Mouse (Mus musculus) hindbrain, embryonic 12.5 days (tissue): Measurements from ENCODE around the gene Insyn1. TPM values are rescaled to one million over a fixed set of nuclear protein-coding genes. Genes with fewer than 3 reads are reported as not detected.

Experiments used
- ATAC-seq: fragments of 200-750 bp; cut with Nextera tagmentation; 2 replicates; pipeline ENCODE4 v1.8.0; 2017; ENCODE audit warnings: moderate TSS enrichment; ENCODE audit not compliant: low FRiP score
- H3K27ac ChIP-seq: fragments of 300-500 bp; sonication (generic); 2 replicates; pipeline ENCODE4 v1.5.1; 2016; ENCODE audit warnings: mild to moderate bottlenecking
- H3K27me3 ChIP-seq: fragments of 300-500 bp; sonication (generic); 2 replicates; pipeline ENCODE4 v1.6.1; 2016; ENCODE audit warnings: mild to moderate bottlenecking
- H3K36me3 ChIP-seq: fragments of 300-500 bp; sonication (generic); 2 replicates; pipeline ENCODE4 v1.6.1; 2016; ENCODE audit warnings: mild to moderate bottlenecking
- H3K4me1 ChIP-seq: fragments of 300-500 bp; sonication (generic); 2 replicates; pipeline ENCODE4 v1.6.1; 2016
- H3K4me2 ChIP-seq: fragments of 300-500 bp; sonication (generic); replicated peaks from 2 replicates; pipeline ENCODE4 v1.6.1; 2016; ENCODE audit warnings: mild to moderate bottlenecking
- H3K4me3 ChIP-seq: fragments of 300-500 bp; sonication (generic); 2 replicates; pipeline ENCODE4 v1.5.1; 2016; ENCODE audit warnings: mild to moderate bottlenecking
- H3K9ac ChIP-seq: fragments of 300-500 bp; sonication (generic); 2 replicates; pipeline ENCODE4 v1.6.1; 2016; ENCODE audit warnings: mild to moderate bottlenecking, moderate library complexity
- H3K9me3 ChIP-seq: fragments of 300-500 bp; sonication (generic); replicated peaks from 2 replicates; pipeline ENCODE4 v1.6.1; 2016; ENCODE audit warnings: mild to moderate bottlenecking
- WGBS: fragments of 180-500 bp; shearing (Covaris S2); methylation state at CpG from one replicate; pipeline ENCODE4 v1.1.7; 2016; 5-methylcytosine and 5-hydroxymethylcytosine counted together
- polyA plus RNA-seq: library from polyadenylated mRNA; unstranded; fragments of >200 nt; fragmentation: Nextera tagmentation; extraction: Ambion mirVana; gene quantifications from 2 replicates; pipeline ENCODE4 v1.2.1, GENCODE M21; 2016

Insyn1 gene
- polyA plus RNA-seq, 1 experiment from 2014 or later = 5.2 TPM

DNA sequence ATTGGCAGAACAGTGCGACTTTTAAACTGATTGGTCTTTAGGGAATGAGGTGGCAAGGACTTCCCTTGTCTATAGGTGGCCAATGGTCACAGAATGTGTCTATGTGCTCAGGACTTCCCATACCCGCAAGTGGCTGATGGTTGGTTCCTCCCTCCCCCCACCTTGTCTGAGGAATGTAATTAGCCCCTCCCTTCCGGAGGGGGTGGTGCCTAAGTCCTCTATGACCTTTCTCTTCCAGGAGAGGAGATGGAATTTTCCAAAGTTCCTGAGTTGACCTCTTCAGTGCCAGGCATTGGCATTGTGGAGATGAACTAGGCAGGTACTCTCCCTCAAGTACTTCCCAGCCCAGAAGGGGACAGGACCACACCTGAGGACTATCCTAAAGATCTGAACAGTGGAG lies 33.5 kb upstream of the Insyn1 start:
- Histone ChIP-seq H3K27ac (no peak overlapping the region), H3K27me3 (peaks cover 4% of the 10 kb centered on the region; the same call in 1 of the 2 replicates), H3K4me3 (no peak overlapping the region), H3K4me1 (peaks cover 32% of the 10 kb centered on the region), H3K4me2 (no peak overlapping the region), H3K36me3 (no peaks in the 10 kb centered on the region), H3K9ac (no peak overlapping the region), H3K9me3 (no peaks in the 10 kb centered on the region)
- whole genome bisulfite sequencing = 46% methylated on average over 3 of the region's 3 CpGs
- ATAC-seq = no peak

DNA sequence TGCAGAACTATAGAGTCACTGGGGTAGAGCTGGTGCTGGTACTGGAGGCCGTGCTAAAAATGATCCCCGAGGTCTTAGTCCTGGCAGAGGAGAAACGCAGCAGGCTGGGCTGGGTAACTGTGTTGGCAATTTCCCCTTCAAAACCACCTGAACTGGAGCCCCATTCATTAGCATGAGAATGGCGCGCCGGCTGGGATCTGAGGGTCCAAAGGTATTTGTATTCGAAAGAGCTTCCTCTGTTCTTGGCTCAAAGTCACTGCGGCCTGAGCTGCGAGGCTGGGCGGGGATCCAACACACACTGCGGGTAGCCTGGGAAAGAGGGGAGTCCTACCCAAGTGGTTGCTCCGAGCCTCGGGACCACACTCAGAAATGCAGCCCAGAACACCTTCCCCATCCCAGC lies 32.6 kb upstream of the Insyn1 start:
- H3K27me3 ChIP-seq = peaks cover 4% of the 10 kb centered on the region; the same call in 1 of the 2 replicates
- ATAC-seq = peak; percentile 35; the same call in 1 of the 2 replicates
- H3K36me3 ChIP-seq = no peaks in the 10 kb centered on the region
- 6% methylated on average over 13 of the region's 13 CpGs for WGBS
- H3K9ac ChIP-seq = no peak overlapping the region
- 0 out of 2 replicates have a peak overlapping the region, but pooled peaks have one; percentile 23 for H3K27ac ChIP-seq
- H3K4me2 ChIP-seq = no peak overlapping the region
- H3K4me1 ChIP-seq = peaks cover 31% of the 10 kb centered on the region
- no peaks in the 10 kb centered on the region for H3K9me3 ChIP-seq
- no peak overlapping the region for H3K4me3 ChIP-seq

DNA sequence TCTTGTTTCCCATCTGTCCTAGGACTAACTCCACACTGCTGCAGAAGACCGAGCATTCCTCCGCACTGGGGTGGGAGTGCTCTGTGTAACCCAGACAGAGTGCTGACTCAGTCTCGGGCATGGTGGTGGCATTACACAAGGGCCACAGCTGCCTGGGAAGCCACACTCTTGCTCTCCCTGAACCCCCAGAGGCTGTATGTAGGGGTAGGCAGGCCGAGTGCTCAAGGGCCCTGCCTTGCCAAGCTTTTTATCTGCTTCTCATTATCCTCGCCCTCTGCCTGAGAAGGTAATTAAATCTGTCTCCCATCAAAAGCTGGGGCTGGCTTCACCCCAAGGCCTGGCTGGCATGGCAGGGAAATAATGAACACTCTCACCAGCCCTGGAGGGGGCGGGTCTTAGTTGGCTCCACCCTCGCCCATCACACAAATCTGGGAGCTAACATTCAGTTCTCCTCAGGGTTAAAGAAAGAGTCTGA lies 30.9 kb upstream of the Insyn1 start:
- Histone ChIP-seq H3K27ac (peak overlapping the region; percentile 64), H3K4me1 (peaks cover 31% of the 10 kb centered on the region), H3K27me3 (peaks cover 4% of the 10 kb centered on the region; the same call in 1 of the 2 replicates), H3K4me2 (no peak overlapping the region), H3K36me3 (no peaks in the 10 kb centered on the region), H3K9me3 (no peaks in the 10 kb centered on the region), H3K9ac (no peak overlapping the region), H3K4me3 (no peak overlapping the region)
- 55% methylated on average over 7 of the region's 7 CpGs for WGBS
- ATAC-seq = peak; percentile 80

DNA sequence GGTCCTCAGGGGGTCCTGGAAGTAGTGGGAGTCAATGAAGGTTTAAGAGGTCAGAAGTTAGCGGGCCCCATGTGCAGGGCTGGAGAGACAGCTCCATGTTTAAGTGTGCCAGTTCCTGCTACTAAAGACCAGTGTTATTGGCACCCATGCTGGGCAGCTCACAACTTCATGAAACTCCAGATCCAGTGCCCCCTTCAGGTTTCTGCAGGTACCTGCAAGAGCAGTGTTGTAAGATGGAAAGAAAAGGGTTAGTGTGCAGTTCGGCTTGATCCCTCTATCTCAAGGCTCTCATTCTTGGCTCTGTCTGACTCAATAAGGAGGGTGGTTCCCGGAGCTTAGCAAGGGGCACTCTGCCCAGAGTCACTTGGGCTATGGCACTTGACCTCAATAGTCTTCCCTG lies 30.1 kb upstream of the Insyn1 start:
- no peak overlapping the region for H3K4me3 ChIP-seq
- ATAC-seq = no peak
- H3K27ac ChIP-seq = no peak overlapping the region
- no peak overlapping the region for H3K9ac ChIP-seq
- 82% methylated on average over 3 of the region's 3 CpGs for WGBS
- H3K9me3 ChIP-seq = no peaks in the 10 kb centered on the region
- H3K27me3 ChIP-seq = peaks cover 4% of the 10 kb centered on the region; the same call in 1 of the 2 replicates
- no peaks in the 10 kb centered on the region for H3K36me3 ChIP-seq
- peaks cover 31% of the 10 kb centered on the region for H3K4me1 ChIP-seq
- no peak overlapping the region for H3K4me2 ChIP-seq

DNA sequence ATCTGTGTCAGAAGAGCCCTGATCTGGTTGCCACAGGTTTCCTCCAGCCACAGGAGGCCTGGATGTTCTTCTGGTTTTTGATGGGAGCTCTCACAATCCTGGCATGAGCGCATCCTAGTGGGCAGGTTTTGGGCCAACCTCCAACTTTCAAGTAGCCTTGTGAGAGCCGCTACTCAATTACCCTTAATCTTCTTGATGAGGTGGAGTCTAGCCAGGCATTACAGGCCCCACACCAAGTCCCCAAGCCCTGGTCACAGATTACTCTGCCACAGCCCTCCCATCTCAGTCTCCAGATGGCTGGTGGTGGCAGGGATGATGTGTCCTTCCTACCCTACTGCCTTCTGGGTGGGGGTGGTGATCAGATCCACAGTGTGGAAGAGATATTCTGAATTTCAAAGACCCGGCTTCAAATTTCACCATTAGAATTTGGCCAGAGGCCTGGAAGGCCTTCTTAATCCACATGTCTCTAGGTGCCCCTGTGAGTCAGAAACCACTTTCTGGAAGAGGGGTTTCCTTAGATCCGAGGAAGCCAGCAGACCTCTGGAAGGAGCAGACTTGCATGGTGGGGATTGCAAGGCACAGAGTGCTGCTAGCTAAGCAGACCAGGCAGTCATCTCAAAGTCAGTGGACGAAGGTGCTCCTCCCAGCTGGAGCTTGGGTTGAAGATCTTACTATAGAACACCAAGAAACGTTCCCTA lies 29.4 kb upstream of the Insyn1 start:
- H3K27ac ChIP-seq = no peak overlapping the region
- peaks cover 31% of the 10 kb centered on the region for H3K4me1 ChIP-seq
- ATAC-seq = no peak
- no peaks in the 10 kb centered on the region for H3K36me3 ChIP-seq
- WGBS = 81% methylated on average over 6 of the region's 6 CpGs
- H3K4me3 ChIP-seq = no peak overlapping the region
- no peaks in the 10 kb centered on the region for H3K9me3 ChIP-seq
- H3K27me3 ChIP-seq = peaks cover 4% of the 10 kb centered on the region; the same call in 1 of the 2 replicates
- no peak overlapping the region for H3K9ac ChIP-seq
- no peak overlapping the region for H3K4me2 ChIP-seq

DNA sequence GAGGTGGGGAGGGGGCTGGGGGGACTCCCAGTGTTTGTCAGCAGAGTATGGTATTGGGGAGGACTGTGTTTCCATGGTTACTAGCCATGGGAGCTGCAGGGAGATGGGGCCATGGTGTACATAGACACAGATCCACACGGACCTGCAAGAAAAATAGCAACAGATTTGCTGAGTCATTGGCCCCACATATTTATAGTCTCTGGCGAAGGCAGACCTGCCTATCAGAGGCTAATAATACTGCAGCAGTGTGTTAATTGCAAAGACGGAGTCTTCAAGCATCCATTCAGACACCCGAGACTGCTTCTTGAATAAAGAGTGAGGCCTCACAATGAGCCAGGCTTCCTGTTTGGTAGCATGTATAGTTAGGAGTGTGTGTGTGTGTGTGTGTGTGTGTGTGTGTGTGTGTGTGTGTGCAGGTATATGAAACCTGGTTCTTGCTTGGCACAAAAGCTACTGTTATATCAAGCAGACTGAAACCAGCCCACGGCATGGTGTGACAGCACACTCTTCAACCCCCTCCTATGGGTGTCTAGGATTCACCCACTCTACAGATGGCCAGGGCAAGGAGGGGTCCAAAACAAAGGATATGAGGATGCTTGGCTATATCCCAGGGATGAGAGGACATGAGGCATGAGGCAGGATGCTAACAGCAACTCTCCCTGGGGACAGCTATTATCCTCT lies 20.9 kb upstream of the Insyn1 start:
- Histone ChIP-seq H3K27ac (no peak overlapping the region), H3K27me3 (no peaks in the 10 kb centered on the region), H3K9me3 (no peaks in the 10 kb centered on the region), H3K36me3 (no peaks in the 10 kb centered on the region), H3K4me1 (no peaks in the 10 kb centered on the region; the same call in 1 of the 2 replicates), H3K4me2 (no peak overlapping the region), H3K4me3 (no peak overlapping the region), H3K9ac (no peak overlapping the region)
- 64% methylated on average over 5 of the region's 5 CpGs for WGBS
- ATAC-seq = no peak

DNA sequence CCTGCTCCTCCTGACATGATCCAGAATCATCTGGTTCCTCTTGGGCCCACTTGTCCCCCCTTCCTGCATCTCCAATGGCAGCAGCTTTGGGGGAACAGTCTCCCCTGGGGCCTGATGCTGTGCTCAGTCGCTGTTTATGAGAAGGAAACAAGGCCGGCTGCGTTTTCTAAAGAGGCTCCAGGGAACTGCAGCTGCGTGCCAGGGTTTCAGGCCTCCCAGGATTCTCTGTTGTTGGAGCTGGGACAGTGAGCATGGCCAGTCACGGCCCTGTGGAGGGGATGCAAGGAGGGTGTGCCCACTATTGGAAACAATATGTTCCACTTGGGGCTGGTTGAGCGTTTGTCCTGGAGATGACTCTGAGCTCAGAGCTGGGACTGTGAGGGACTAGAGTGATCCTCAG lies 17.9 kb upstream of the Insyn1 start:
- H3K9me3 ChIP-seq = no peaks in the 10 kb centered on the region
- WGBS = 40% methylated on average over 6 of the region's 6 CpGs
- no peak overlapping the region for H3K27ac ChIP-seq
- H3K4me1 ChIP-seq = peaks cover 5% of the 10 kb centered on the region; the same call in 1 of the 2 replicates
- no peak overlapping the region for H3K4me3 ChIP-seq
- H3K4me2 ChIP-seq = no peak overlapping the region
- no peaks in the 10 kb centered on the region for H3K36me3 ChIP-seq
- no peak for ATAC-seq
- no peak overlapping the region for H3K9ac ChIP-seq
- no peaks in the 10 kb centered on the region for H3K27me3 ChIP-seq

DNA sequence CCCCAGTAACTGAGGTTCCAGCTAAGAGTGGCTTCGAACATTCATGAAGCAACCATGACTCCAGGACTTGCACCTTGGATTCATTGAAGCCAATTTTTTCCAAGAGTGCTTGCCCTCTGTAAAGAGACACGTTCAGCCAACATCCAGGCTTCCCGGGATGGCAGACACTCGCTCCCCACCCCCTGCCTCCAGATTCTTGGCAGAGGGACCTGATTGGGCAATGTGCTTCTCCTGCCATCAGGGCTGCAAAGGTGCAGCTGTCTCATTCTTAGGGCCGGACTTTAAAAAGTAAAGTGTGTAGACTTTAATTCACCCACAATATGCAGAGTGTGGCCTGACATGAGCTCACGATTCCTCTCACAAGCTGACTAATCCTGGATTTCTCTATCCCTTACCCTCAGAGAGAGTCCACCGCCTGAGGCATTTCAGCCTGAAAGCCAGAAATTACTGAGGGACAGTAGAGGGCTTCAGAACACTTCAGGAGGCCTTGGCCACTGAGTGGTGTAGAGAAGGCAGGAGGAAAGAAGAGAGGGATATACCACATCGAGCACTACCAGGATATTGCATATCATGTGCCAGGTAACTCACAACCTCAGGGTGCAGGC lies 15.1 kb upstream of the Insyn1 start:
- no peaks in the 10 kb centered on the region for H3K27me3 ChIP-seq
- WGBS = 78% methylated on average over 8 of the region's 8 CpGs
- no peak for ATAC-seq

DNA sequence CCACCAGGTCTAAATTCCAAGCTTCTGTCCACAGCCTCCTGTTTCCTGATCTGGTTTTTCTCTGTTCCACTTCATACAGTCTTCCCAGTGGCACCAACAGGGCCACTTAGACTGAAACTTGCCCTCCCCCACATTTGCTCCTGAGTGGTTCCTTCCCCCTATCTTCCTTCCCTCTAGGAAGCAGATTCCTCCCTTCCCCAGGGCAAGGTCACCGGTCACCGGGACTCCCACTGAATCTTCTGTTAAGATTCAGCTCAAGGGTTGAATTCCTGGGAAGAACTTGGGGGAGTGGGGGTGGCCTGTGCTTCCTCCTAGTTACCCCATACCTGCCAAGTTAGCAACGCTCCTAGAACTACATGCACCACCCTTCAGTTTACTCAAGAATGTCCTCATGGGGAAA lies 1.3 kb upstream of the Insyn1 start:
- Histone ChIP-seq H3K27me3 (peaks cover 50% of the 10 kb centered on the region), H3K4me2 (no peak overlapping the region), H3K9me3 (no peaks in the 10 kb centered on the region), H3K4me1 (peaks cover 17% of the 10 kb centered on the region), H3K27ac (no peak overlapping the region), H3K4me3 (no peak overlapping the region), H3K9ac (no peak overlapping the region), H3K36me3 (0 out of 2 replicates have a peak, but pooled peaks cover 2% of the 10 kb centered on the region)
- 29% methylated on average over 3 of the region's 3 CpGs for WGBS
- ATAC-seq = no peak

More for the DNA sequence above, 15.1 kb upstream of the Insyn1 start:
- H3K27ac ChIP-seq = no peak overlapping the region
- H3K9ac ChIP-seq = no peak overlapping the region
- H3K4me1 ChIP-seq = 0 out of 2 replicates have a peak, but pooled peaks cover 5% of the 10 kb centered on the region
- no peak overlapping the region for H3K4me2 ChIP-seq
- H3K4me3 ChIP-seq = no peak overlapping the region
- no peaks in the 10 kb centered on the region for H3K36me3 ChIP-seq
- H3K9me3 ChIP-seq = no peaks in the 10 kb centered on the region

DNA sequence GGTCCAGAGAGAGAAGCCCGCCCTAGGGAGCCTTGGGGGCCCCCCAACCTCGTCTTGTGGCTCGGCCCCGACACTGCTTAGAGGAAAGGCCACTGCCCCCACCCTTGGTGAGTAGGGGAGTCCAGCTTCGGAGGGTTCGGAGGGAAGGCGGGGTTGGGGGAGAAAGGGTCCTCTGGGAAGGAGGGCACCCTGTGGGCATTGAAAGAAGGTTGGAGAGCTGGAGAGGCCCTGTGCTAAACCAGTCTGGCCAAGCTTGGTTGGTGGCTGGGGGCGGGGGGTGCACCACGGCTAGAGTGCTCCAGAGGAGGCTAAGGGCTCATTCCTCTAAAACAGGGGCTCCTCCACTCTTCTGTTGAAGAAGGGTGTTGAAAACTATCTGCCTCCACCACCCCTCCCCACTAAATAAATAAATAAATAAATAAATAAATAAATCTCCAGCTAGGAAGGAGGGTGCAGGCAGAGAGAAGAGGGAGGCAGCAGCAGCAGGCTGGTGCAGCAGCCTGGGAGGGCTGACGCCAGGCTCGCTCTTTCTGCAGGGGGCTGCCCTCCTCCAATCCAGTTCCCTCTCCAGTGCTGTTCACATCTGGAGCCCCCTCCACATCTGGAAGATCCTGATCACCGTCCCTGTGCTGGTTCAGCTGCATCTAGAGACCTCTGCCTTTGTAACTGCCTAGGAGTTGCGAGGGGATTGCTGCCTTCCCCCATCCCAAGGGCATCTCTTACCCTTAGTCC lies 896 bp downstream of the Insyn1 start:
- Histone ChIP-seq H3K27me3 (peaks cover 49% of the 10 kb centered on the region), H3K9ac (peak overlapping the region; percentile 89), H3K4me1 (peaks cover 19% of the 10 kb centered on the region), H3K36me3 (0 out of 2 replicates have a peak, but pooled peaks cover 2% of the 10 kb centered on the region), H3K9me3 (no peaks in the 10 kb centered on the region), H3K27ac (no peak overlapping the region), H3K4me2 (peak overlapping the region; percentile 90), H3K4me3 (peak overlapping the region; percentile 65)
- 4% methylated on average over 13 of the region's 13 CpGs for WGBS
- ATAC-seq = peak; percentile 38

DNA sequence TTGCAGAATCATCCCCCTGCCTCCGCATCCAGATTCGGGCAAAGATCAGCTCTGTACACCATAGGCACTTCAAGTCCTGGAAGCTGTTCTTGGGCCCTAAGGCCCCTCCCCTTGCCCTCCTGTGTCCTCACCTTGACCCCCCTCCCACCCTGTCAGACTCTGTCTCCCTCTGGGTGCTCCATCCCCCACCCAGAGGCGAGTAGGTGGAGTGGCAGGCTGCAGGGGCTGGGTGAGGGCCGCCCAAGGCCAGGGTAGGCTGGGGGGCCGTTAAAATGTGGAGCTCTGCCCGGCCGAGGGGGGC lies 1.4 kb downstream of the Insyn1 start:
- peak overlapping the region; percentile 65 for H3K4me3 ChIP-seq
- H3K27me3 ChIP-seq = peaks cover 45% of the 10 kb centered on the region
- WGBS = 12% methylated on average over 7 of the region's 7 CpGs
- H3K27ac ChIP-seq = no peak overlapping the region
- peak overlapping the region; percentile 90 for H3K4me2 ChIP-seq
- peak; percentile 5; the same call in 1 of the 2 replicates for ATAC-seq
- H3K36me3 ChIP-seq = 0 out of 2 replicates have a peak, but pooled peaks cover 2% of the 10 kb centered on the region
- H3K9ac ChIP-seq = peak overlapping the region; percentile 89
- H3K4me1 ChIP-seq = peaks cover 21% of the 10 kb centered on the region
- H3K9me3 ChIP-seq = no peaks in the 10 kb centered on the region

DNA sequence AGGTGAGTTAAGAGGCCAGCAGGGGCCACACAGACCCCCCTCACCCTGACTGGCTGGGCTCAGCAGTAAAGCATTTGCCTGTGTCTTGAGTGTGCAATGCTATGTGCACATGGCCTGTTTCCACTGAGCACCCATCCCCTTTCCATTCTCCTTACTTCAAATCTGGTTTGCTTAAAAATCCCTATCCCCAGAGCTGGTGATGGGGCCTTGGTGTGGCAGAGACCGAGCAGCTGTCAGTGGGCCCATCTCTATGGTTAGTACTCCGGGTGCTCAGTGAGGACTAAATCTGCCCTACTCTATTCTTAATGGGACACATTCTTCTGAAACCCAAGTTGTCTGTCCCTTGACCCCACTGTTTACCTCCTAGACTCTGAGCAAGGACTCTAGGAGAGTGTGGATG lies 2.0 kb downstream of the Insyn1 start:
- H3K4me2 ChIP-seq = peak overlapping the region; percentile 90
- peak overlapping the region; percentile 65; the same call in 1 of the 2 replicates for H3K4me3 ChIP-seq
- no peak for ATAC-seq
- whole genome bisulfite sequencing = 71% methylated on average over 2 of the region's 2 CpGs
- peaks cover 40% of the 10 kb centered on the region for H3K27me3 ChIP-seq
- 0 out of 2 replicates have a peak, but pooled peaks cover 2% of the 10 kb centered on the region for H3K36me3 ChIP-seq
- no peaks in the 10 kb centered on the region for H3K9me3 ChIP-seq
- H3K27ac ChIP-seq = no peak overlapping the region
- peaks cover 22% of the 10 kb centered on the region for H3K4me1 ChIP-seq
- peak overlapping the region; percentile 89 for H3K9ac ChIP-seq
